Mouse (Mus musculus) midbrain, embryonic 14.5 days (tissue): Measurements from ENCODE around the gene Ntn3. TPM values are rescaled to one million over a fixed set of nuclear protein-coding genes. Genes with fewer than 3 reads are reported as not detected.

Experiments
- ATAC-seq: fragments of 200-750 bp; cut with Nextera tagmentation; 2 replicates; pipeline ENCODE4 v1.8.0; 2017; ENCODE audit warnings: moderate number of reproducible peaks, moderate library complexity; ENCODE audit not compliant: low FRiP score, low TSS enrichment
- DNase-seq: peaks from one replicate; pipeline ENCODE4 v3.0.0-alpha.2; 2015
- H3K27ac ChIP-seq: fragments of 300-500 bp; sonication (generic); replicated peaks from 2 replicates; pipeline ENCODE4 v1.5.1; 2014; ENCODE audit warnings: mild to moderate bottlenecking, low read depth, low read length, moderate library complexity
- H3K27me3 ChIP-seq: fragments of 300-500 bp; sonication (generic); 2 replicates; pipeline ENCODE4 v1.6.1; 2014; ENCODE audit warnings: low read length, control low read depth, mixed read lengths; ENCODE audit not compliant: control insufficient read depth, insufficient read depth
- H3K36me3 ChIP-seq: fragments of 300-500 bp; sonication (generic); 2 replicates; pipeline ENCODE4 v1.6.1; 2014; ENCODE audit warnings: low read length, control low read depth; ENCODE audit not compliant: control insufficient read depth, insufficient read depth
- H3K4me1 ChIP-seq: fragments of 300-500 bp; sonication (generic); 2 replicates; pipeline ENCODE4 v1.6.1; 2014; ENCODE audit warnings: mild to moderate bottlenecking, antibody characterized with exemption, low read length, control low read depth; ENCODE audit not compliant: control insufficient read depth, insufficient read depth
- H3K4me2 ChIP-seq: fragments of 300-500 bp; sonication (generic); 2 replicates; pipeline ENCODE4 v1.6.1; 2014; ENCODE audit warnings: mild to moderate bottlenecking, low read length, moderate library complexity
- H3K4me3 ChIP-seq: fragments of 300-500 bp; sonication (generic); replicated peaks from 2 replicates; pipeline ENCODE4 v1.5.1; 2014; ENCODE audit warnings: low read depth, low read length
- H3K9ac ChIP-seq: fragments of 300-500 bp; sonication (generic); replicated peaks from 2 replicates; pipeline ENCODE4 v1.6.1; 2014; ENCODE audit warnings: mild to moderate bottlenecking, low read length, moderate library complexity
- H3K9me3 ChIP-seq: fragments of 300-500 bp; sonication (generic); 2 replicates; pipeline ENCODE4 v1.6.1; 2016; ENCODE audit warnings: low read length, control low read depth, mixed read lengths; ENCODE audit not compliant: control insufficient read depth
- WGBS: fragments of 180-500 bp; shearing (Covaris S2); extraction: QIAGEN DNeasy Blood & Tissue Kit; methylation state at CpG from one replicate; pipeline ENCODE4 v1.1.7; 2014; 5-methylcytosine and 5-hydroxymethylcytosine counted together
- polyA plus RNA-seq: library from polyadenylated mRNA; unstranded; fragments of >200 nt; fragmentation: Nextera tagmentation; extraction: Ambion mirVana; gene quantifications from 2 replicates; pipeline ENCODE4 v1.2.1, GENCODE M21; 2014

Ntn3 gene
- polyA plus RNA-seq, 1 experiment from 2014 or later = 3.1 TPM

DNA sequence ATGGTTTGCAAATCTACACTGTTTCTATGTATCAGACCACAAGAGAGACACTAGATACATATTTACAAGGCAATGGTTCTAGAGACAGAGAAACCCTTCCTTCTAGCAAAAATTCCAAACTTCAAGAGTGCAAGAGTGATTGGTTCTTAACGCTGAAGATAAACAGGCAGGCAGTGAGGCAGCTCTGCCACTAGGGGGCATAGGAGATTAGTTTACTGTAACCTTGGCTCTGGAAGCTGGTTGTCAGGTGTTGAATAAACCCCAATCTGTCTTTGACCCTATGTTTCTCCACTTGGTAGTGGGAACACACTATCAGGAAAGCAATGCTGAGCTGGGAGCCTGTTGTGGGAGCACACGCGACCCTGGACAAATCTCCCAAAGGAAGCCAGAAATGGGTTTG lies 35.9 kb downstream of the Ntn3 start:
- no peak for ATAC-seq
- H3K4me3 ChIP-seq = no peak overlapping the region
- H3K4me2 ChIP-seq = no peak overlapping the region
- 2% methylated on average over 3 of the region's 3 CpGs for WGBS
- no peaks in the 10 kb centered on the region for H3K27me3 ChIP-seq
- H3K9me3 ChIP-seq = no peaks in the 10 kb centered on the region
- peaks cover 6% of the 10 kb centered on the region for H3K4me1 ChIP-seq
- H3K27ac ChIP-seq = no peak overlapping the region
- DNase-seq = peak; percentile 92
- H3K36me3 ChIP-seq = no peaks in the 10 kb centered on the region
- H3K9ac ChIP-seq = no peak overlapping the region

DNA sequence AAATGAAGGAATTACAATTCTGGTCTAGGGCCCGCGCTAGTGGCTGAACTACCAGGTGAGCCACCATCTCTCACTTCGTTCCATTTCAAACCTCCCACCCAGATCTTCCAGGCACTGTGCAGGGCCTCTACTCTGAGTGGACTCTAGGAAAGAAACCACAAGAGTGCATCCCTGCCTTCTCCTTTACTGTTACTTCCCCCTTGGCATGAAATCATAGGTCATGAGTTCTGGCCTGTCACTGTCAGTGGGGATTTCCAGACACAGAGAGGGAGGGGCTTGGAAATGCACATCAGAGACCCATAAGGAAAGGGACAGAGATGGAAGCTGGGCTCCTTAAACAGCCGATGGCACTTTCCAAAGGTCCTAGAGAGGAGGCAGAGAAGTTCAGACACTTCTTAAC lies 37.6 kb downstream of the Ntn3 start:
- DNase-seq = no peak
- Histone ChIP-seq H3K4me2 (no peak overlapping the region), H3K27me3 (no peaks in the 10 kb centered on the region), H3K9me3 (no peaks in the 10 kb centered on the region), H3K9ac (no peak overlapping the region), H3K36me3 (peaks cover 6% of the 10 kb centered on the region), H3K27ac (no peak overlapping the region), H3K4me3 (no peak overlapping the region), H3K4me1 (peaks cover 18% of the 10 kb centered on the region)
- 91% methylated on average over 4 of the region's 4 CpGs for WGBS
- ATAC-seq = no peak

DNA sequence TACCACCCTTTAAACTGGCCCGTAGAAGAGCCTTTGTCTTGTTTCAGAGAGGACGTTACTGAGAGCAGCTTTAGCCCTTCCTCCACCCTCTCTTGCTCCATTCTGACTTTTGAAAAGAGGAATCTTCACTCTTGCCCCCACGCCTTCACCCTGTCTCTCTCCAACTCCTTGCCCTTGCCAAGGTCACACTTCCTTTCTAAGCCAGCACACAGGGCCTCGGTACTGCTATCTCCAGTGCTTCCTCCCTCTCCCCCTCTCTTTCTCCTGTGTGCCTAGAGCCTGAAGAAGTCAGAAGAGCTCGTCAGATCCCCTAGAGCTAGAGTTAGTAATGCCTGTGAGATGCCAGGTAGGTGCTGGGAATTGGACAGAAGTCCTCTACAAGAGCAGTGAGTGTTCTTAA lies 38.6 kb downstream of the Ntn3 start:
- no peak for ATAC-seq
- DNase-seq = no peak
- peaks cover 11% of the 10 kb centered on the region for H3K36me3 ChIP-seq
- H3K27me3 ChIP-seq = no peaks in the 10 kb centered on the region
- no peak overlapping the region for H3K9ac ChIP-seq
- H3K4me3 ChIP-seq = no peak overlapping the region
- H3K27ac ChIP-seq = no peak overlapping the region
- no peak overlapping the region for H3K4me2 ChIP-seq
- 83% methylated on average over 5 of the region's 5 CpGs for WGBS
- peaks cover 18% of the 10 kb centered on the region for H3K4me1 ChIP-seq
- H3K9me3 ChIP-seq = no peaks in the 10 kb centered on the region

DNA sequence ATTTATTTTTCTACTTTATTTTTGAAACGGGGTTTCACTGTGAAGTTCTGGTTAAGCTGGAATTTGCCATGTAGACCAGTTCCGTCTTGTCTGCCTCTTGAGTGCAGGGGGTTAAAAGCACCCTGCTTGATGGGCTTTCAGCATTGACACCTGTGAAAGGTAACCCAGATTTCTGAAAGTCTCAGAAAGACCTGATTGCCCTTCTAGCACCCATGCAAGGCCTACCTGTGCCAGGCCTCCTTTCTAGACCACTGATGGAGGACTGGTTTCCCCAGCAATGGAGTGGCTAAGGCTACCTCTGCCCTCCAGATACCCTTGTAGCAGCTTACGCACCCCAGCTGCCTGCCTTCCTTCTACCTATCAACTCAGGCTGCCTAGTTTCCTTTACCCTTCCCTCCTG lies 39.2 kb downstream of the Ntn3 start:
- H3K27ac ChIP-seq = peak overlapping the region; percentile 98; the same call in 1 of the 2 replicates
- WGBS = 70% methylated on average over 3 of the region's 3 CpGs

DNA sequence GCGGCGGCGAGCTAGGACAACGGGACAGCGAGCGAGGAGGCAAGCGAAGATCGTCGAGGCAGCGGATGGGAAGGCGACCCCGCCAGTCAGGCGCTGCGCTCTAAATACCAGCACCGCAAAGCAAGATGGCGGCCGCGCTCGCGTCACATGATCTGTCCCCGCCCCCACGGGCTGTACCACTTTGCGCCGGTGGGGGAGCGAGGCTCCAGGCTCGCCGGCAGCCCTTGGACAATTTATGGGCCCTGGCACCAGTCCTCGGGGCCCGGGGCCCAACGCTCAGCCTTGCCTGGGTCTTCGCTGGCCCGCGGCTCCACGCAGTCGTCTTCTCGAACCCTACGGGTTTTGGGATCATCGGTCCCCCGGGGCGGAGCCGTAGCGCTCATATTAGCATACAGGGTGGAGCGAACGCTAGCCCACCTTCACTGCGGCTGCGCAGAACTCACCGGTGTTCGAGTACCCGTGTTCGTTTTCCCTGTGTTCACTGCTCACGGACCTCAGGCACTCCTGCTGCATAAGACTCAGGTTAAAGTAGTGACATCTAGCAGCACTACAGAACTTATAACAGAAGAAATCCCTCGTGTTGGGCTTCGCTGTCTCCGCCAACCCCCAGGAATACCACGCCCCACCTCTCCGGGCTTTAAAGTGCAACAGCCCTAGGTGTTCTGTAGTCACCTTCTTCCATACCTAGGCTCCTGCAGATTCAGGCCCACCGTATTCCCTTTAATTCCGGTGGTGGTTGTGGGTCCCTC lies 39.8 kb downstream of the Ntn3 start, which contains the start of gene Atp6v0c:
Atp6v0c (minus strand) TSS at position 386 of the 749 bp plus-strand sequence.
- peak; percentile 99 for DNase-seq
- Histone ChIP-seq H3K9ac (peak within 1 kb of the TSS; percentile 88), H3K4me2 (peak within 1 kb of the TSS; percentile 88), H3K4me1 (peaks cover 18% of the 10 kb centered on the region), H3K27me3 (no peaks in the 10 kb centered on the region), H3K9me3 (no peaks in the 10 kb centered on the region), H3K36me3 (peaks cover 13% of the 10 kb centered on the region), H3K4me3 (peak within 1 kb of the TSS; percentile 91), H3K27ac (peak within 1 kb of the TSS; percentile 98)
- peak; percentile 91 for ATAC-seq
- WGBS = under 1% methylated on average over 58 of the region's 58 CpGs

More for the DNA sequence above, 39.2 kb downstream of the Ntn3 start:
- H3K4me1 ChIP-seq = peaks cover 18% of the 10 kb centered on the region
- H3K4me2 ChIP-seq = peak overlapping the region; percentile 88
- H3K4me3 ChIP-seq = peak overlapping the region; percentile 91
- ATAC-seq (no peak), DNase-seq (no peak)
- no peaks in the 10 kb centered on the region for H3K9me3 ChIP-seq
- peaks cover 13% of the 10 kb centered on the region for H3K36me3 ChIP-seq
- no peaks in the 10 kb centered on the region for H3K27me3 ChIP-seq
- peak overlapping the region; percentile 88 for H3K9ac ChIP-seq

DNA sequence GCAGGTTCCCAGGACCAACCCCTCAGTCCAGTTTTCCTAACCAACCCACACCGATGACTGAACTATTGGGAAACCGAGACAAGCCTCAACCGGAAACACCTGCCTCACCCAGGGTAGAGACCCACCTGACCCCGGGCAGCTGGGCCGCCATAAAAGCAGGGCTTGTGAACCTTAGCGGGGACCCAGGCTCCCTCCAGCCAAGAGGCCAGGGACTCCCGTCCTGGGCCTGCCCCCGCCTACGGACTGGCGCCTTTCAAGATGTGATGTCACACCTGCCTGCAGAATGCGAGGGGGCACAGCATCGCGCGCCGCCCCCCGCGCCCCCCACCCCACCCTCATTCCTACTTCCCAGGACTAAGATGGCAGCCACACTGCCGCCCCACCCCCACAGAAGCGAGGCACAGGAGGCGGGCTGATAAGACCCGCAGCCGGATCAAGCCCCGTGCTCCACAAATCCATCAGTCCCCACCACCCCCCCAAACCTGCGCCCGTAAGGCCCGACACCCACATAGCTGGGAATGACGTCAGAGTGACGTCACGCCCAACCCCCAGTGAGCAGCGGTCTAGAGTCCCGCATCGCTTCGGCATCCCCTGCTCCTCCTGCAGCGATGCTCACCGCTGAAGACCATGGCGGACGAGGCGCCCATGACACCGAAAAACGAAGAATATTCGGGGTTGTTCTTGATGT lies 40.6 kb downstream of the Ntn3 start:
- H3K4me2 ChIP-seq = peak overlapping the region; percentile 88

DNA sequence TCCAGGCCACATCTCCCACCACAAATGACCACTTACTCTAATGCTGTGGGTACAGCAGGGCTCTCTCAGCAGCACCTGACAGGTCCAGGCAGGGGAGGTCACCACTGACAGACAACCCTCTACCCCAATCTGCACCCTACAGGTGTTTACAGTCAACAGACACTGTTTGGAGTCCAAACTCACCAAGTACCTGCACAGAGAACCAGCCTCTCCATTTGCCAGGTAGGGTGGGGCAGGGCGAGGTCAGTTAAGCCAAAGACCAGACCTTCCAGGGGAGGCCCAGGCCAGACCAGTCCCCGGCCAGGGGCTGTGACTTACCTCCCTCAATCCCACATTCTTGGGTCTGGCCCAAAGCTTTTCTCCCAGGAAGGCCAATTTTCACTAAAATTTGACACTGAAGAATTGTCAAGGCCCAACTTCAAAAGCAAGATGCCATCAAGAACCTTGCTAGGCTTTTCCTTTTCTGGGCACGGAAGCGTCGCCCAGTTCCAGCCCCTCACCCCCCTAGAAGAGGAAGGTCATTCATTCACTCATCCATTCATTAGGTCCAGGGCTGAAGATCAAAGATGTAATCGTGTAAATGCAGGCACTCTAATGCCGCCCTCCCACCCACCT lies 41.3 kb downstream of the Ntn3 start:
- DNase-seq = no peak
- H3K9ac ChIP-seq = peak overlapping the region; percentile 88

More for the DNA sequence above, 40.6 kb downstream of the Ntn3 start:
- peaks cover 18% of the 10 kb centered on the region for H3K4me1 ChIP-seq
- peak; percentile 80 for ATAC-seq
- H3K27me3 ChIP-seq = no peaks in the 10 kb centered on the region
- peaks cover 13% of the 10 kb centered on the region for H3K36me3 ChIP-seq
- H3K27ac ChIP-seq = peak overlapping the region; percentile 98
- H3K9me3 ChIP-seq = no peaks in the 10 kb centered on the region
- peak overlapping the region; percentile 88 for H3K9ac ChIP-seq
- WGBS = 1% methylated on average over 40 of the region's 41 CpGs
- peak; percentile 85 for DNase-seq
- peak overlapping the region; percentile 91 for H3K4me3 ChIP-seq

DNA sequence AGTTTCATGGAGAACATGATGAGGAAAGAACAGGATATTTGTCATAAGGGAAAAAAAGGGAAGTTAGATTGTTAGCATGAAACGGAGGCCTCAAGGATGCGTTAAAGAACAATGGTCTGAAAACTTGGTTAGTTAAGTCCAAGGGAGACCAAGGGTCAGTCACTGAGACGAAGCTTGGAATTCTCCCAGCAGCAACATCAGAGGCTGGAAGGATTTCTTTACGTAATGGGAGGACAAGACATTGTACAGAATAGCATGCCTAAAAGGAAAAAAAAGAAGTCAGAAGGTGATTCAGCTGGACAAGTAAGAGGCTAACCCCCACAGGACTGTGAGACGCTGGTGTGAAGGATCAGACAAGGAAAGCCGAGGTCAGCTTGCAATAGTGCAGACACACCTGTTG lies 42.2 kb downstream of the Ntn3 start:
- H3K36me3 ChIP-seq = peaks cover 13% of the 10 kb centered on the region
- H3K27ac ChIP-seq = no peak overlapping the region
- H3K9ac ChIP-seq = no peak overlapping the region
- ATAC-seq (no peak), DNase-seq (no peak)
- no peaks in the 10 kb centered on the region for H3K9me3 ChIP-seq
- peak overlapping the region; percentile 88; the same call in 1 of the 2 replicates for H3K4me2 ChIP-seq
- H3K4me1 ChIP-seq = peaks cover 25% of the 10 kb centered on the region
- no peaks in the 10 kb centered on the region for H3K27me3 ChIP-seq
- 92% methylated on average over 6 of the region's 6 CpGs for WGBS
- no peak overlapping the region for H3K4me3 ChIP-seq

More for the DNA sequence above, 41.3 kb downstream of the Ntn3 start:
- Histone ChIP-seq H3K9me3 (no peaks in the 10 kb centered on the region), H3K36me3 (peaks cover 13% of the 10 kb centered on the region), H3K4me2 (peak overlapping the region; percentile 88), H3K27ac (peak overlapping the region; percentile 98), H3K27me3 (no peaks in the 10 kb centered on the region), H3K4me3 (peak overlapping the region; percentile 91), H3K4me1 (peaks cover 18% of the 10 kb centered on the region)
- 62% methylated on average over 7 of the region's 7 CpGs for WGBS
- ATAC-seq = no peak
